Mouse (Mus musculus): ENCODE results near the gene Ccdc62.

GRCm38 (mm10) chr5:123947041-123947761, 16.7 kb downstream of the Ccdc62 start:
- TF ChIP-seq CHD1 (IDR thresholded peaks at IDR 0.05; ENCODE audit: low read depth, low read length) (no peak), CHD2 (IDR thresholded peaks at IDR 0.05; ENCODE audit: low read length) (no peak), HCFC1 (IDR thresholded peaks at IDR 0.05; ENCODE audit: low read depth, low read length) (no peak), CTCF (IDR thresholded peaks at IDR 0.05 in 2 of 3, conservative IDR thresholded peaks at IDR 0.05 in 1 of 3; ENCODE audit: control insufficient read depth in 1 of 3, insufficient read depth in 1 of 3, low read depth in 2 of 3, low read length in 3 of 3, poor library complexity in 1 of 3, severe bottlenecking in 1 of 3) (peak; percentile 32 to 83 (median 70); a peak in 4 of 6 replicates), USF1 (IDR thresholded peaks at IDR 0.05; ENCODE audit: low read depth, low read length) (no peak), POLR2A (IDR thresholded peaks at IDR 0.05; ENCODE audit: control insufficient read depth in 1 of 2, insufficient read depth in 1 of 2, low read depth in 1 of 2, low read length in 2 of 2, poor library complexity in 1 of 2) (no peak), JUND (IDR thresholded peaks at IDR 0.05; ENCODE audit: low read depth, low read length) (no peak; the same call in 1 of the 2 replicates), NELFE (IDR thresholded peaks at IDR 0.05; ENCODE audit: low read depth, low read length) (no peak), SIN3A (IDR thresholded peaks at IDR 0.05; ENCODE audit: low read length) (peak; percentile 28; the same call in 1 of the 2 replicates)

Measured in MEL (cell line).